Mouse (Mus musculus): ENCODE measurements at regions not wholly inside any gene's neighbourhood (a gene's known extent, or its start where the extent isn't known, plus 50 kb on each side); places are given as distances from the start of the nearest gene placed in this dataset.

- Histone ChIP-seq H3K79me3 (ENCODE audit: low read depth) (no peaks in the 10 kb centered on the region), H3K36me3 (ENCODE audit: control insufficient read depth, insufficient read depth) (no peaks in the 10 kb centered on the region), H3K79me2 (ENCODE audit: control insufficient read depth, insufficient read depth) (no peaks in the 10 kb centered on the region), H3K27me3 (ENCODE audit: control insufficient read depth, insufficient read depth, insufficient read length) (no peaks in the 10 kb centered on the region), H3ac (ENCODE audit: control insufficient read depth, insufficient read length, low read depth) (no peak overlapping the region), H3K4me3 (ENCODE audit: insufficient read depth, poor library complexity, severe bottlenecking) (no peak overlapping the region)
- TF ChIP-seq FOSL1 (IDR thresholded peaks at IDR 0.05; ENCODE audit: insufficient read depth, low read length, poor library complexity, severe bottlenecking) (no peak), CTCF (IDR thresholded peaks at IDR 0.05; ENCODE audit: control insufficient read depth, insufficient read depth, insufficient read length) (no peak), MYOD1 (IDR thresholded peaks at IDR 0.05; ENCODE audit: control insufficient read depth, insufficient read length, low read depth) (no peak), CEBPB (IDR thresholded peaks at IDR 0.05; ENCODE audit: low read depth) (no peak), USF1 (IDR thresholded peaks at IDR 0.05; ENCODE audit: low read depth) (no peak), MYOG (IDR thresholded peaks at IDR 0.05; ENCODE audit: control insufficient read depth, extremely low read depth, insufficient read length) (no peak), MAX (IDR thresholded peaks at IDR 0.05) (no peak)
Measured at GRCm38 (mm10) chr2:9348982-9349381, 532.1 kb upstream of the 4930412O13Rik start.

GRCm38 (mm10) chr2:9349994-9350393, 531.1 kb upstream of the 4930412O13Rik start:
- H3K79me3 ChIP-seq (ENCODE audit: low read depth), result no peaks in the 10 kb centered on the region
- no peak overlapping the region for H3K4me3 ChIP-seq (ENCODE audit: insufficient read depth, poor library complexity, severe bottlenecking)
- H3K79me2 ChIP-seq (ENCODE audit: control insufficient read depth, insufficient read depth), result no peaks in the 10 kb centered on the region
- no peak for TF ChIP-seq MYOG (IDR thresholded peaks at IDR 0.05; ENCODE audit: control insufficient read depth, extremely low read depth, insufficient read length)
- no peak for TF ChIP-seq USF1 (IDR thresholded peaks at IDR 0.05; ENCODE audit: low read depth)
- no peak for TF ChIP-seq MYOD1 (IDR thresholded peaks at IDR 0.05; ENCODE audit: control insufficient read depth, insufficient read length, low read depth)
- TF ChIP-seq CEBPB (IDR thresholded peaks at IDR 0.05; ENCODE audit: low read depth), result no peak
- no peak for TF ChIP-seq CTCF (IDR thresholded peaks at IDR 0.05; ENCODE audit: control insufficient read depth, insufficient read depth, insufficient read length)
- no peak for TF ChIP-seq MAX (IDR thresholded peaks at IDR 0.05)
- TF ChIP-seq FOSL1 (IDR thresholded peaks at IDR 0.05; ENCODE audit: insufficient read depth, low read length, poor library complexity, severe bottlenecking), result no peak
- H3K36me3 ChIP-seq (ENCODE audit: control insufficient read depth, insufficient read depth), result no peaks in the 10 kb centered on the region
- H3ac ChIP-seq (ENCODE audit: control insufficient read depth, insufficient read length, low read depth), result no peak overlapping the region
- no peaks in the 10 kb centered on the region for H3K27me3 ChIP-seq (ENCODE audit: control insufficient read depth, insufficient read depth, insufficient read length)

- TF ChIP-seq CTCF (IDR thresholded peaks at IDR 0.05; ENCODE audit: control insufficient read depth, insufficient read depth, insufficient read length) (no peak), CEBPB (IDR thresholded peaks at IDR 0.05; ENCODE audit: low read depth) (no peak)
- Histone ChIP-seq H3ac (ENCODE audit: control insufficient read depth, insufficient read length, low read depth) (no peak overlapping the region), H3K4me3 (ENCODE audit: insufficient read depth, poor library complexity, severe bottlenecking) (no peak overlapping the region), H3K27me3 (ENCODE audit: control insufficient read depth, insufficient read depth, insufficient read length) (no peaks in the 10 kb centered on the region), H3K36me3 (ENCODE audit: control insufficient read depth, insufficient read depth) (no peaks in the 10 kb centered on the region), H3K79me3 (ENCODE audit: low read depth) (no peaks in the 10 kb centered on the region), H3K79me2 (ENCODE audit: control insufficient read depth, insufficient read depth) (no peaks in the 10 kb centered on the region)
Measured at GRCm38 (mm10) chr2:9352190-9352589, 528.9 kb upstream of the 4930412O13Rik start.

- no peak for TF ChIP-seq CTCF (IDR thresholded peaks at IDR 0.05; ENCODE audit: control insufficient read depth, insufficient read depth, insufficient read length)
- no peak for TF ChIP-seq USF1 (IDR thresholded peaks at IDR 0.05; ENCODE audit: low read depth)
- TF ChIP-seq MAX (IDR thresholded peaks at IDR 0.05), result no peak
- no peak for TF ChIP-seq MYOD1 (IDR thresholded peaks at IDR 0.05; ENCODE audit: control insufficient read depth, insufficient read length, low read depth)
- TF ChIP-seq MYOG (IDR thresholded peaks at IDR 0.05; ENCODE audit: control insufficient read depth, extremely low read depth, insufficient read length), result no peak
- no peak for TF ChIP-seq FOSL1 (IDR thresholded peaks at IDR 0.05; ENCODE audit: insufficient read depth, low read length, poor library complexity, severe bottlenecking)
- no peak for TF ChIP-seq CEBPB (IDR thresholded peaks at IDR 0.05; ENCODE audit: low read depth)
- Histone ChIP-seq H3K79me3 (ENCODE audit: low read depth) (no peaks in the 10 kb centered on the region), H3K79me2 (ENCODE audit: control insufficient read depth, insufficient read depth) (no peaks in the 10 kb centered on the region), H3ac (ENCODE audit: control insufficient read depth, insufficient read length, low read depth) (no peak overlapping the region), H3K27me3 (ENCODE audit: control insufficient read depth, insufficient read depth, insufficient read length) (no peaks in the 10 kb centered on the region), H3K4me3 (ENCODE audit: insufficient read depth, poor library complexity, severe bottlenecking) (no peak overlapping the region), H3K36me3 (ENCODE audit: control insufficient read depth, insufficient read depth) (no peaks in the 10 kb centered on the region)
Measured at GRCm38 (mm10) chr2:9360020-9360419, 521.0 kb upstream of the 4930412O13Rik start.

- no peaks in the 10 kb centered on the region for H3K79me2 ChIP-seq (ENCODE audit: control insufficient read depth, insufficient read depth)
- H3K36me3 ChIP-seq (ENCODE audit: control insufficient read depth, insufficient read depth), result no peaks in the 10 kb centered on the region
- H3ac ChIP-seq (ENCODE audit: control insufficient read depth, insufficient read length, low read depth), result no peak overlapping the region
- no peak overlapping the region for H3K4me3 ChIP-seq (ENCODE audit: insufficient read depth, poor library complexity, severe bottlenecking)
- H3K79me3 ChIP-seq (ENCODE audit: low read depth), result no peaks in the 10 kb centered on the region
- no peaks in the 10 kb centered on the region for H3K27me3 ChIP-seq (ENCODE audit: control insufficient read depth, insufficient read depth, insufficient read length)
- TF ChIP-seq CEBPB (IDR thresholded peaks at IDR 0.05; ENCODE audit: low read depth), result no peak
- TF ChIP-seq FOSL1 (IDR thresholded peaks at IDR 0.05; ENCODE audit: insufficient read depth, low read length, poor library complexity, severe bottlenecking), result no peak
- TF ChIP-seq USF1 (IDR thresholded peaks at IDR 0.05; ENCODE audit: low read depth), result no peak
- no peak for TF ChIP-seq CTCF (IDR thresholded peaks at IDR 0.05; ENCODE audit: control insufficient read depth, insufficient read depth, insufficient read length)
- TF ChIP-seq MAX (IDR thresholded peaks at IDR 0.05), result no peak
- TF ChIP-seq MYOG (IDR thresholded peaks at IDR 0.05; ENCODE audit: control insufficient read depth, extremely low read depth, insufficient read length), result no peak
Measured at GRCm38 (mm10) chr2:9367801-9368584, 513.1 kb upstream of the 4930412O13Rik start.

GRCm38 (mm10) chr2:9369572-9369971, 511.5 kb upstream of the 4930412O13Rik start:
- Histone ChIP-seq H3K27me3 (ENCODE audit: control insufficient read depth, insufficient read depth, insufficient read length) (no peaks in the 10 kb centered on the region), H3K36me3 (ENCODE audit: control insufficient read depth, insufficient read depth) (no peaks in the 10 kb centered on the region), H3K79me2 (ENCODE audit: control insufficient read depth, insufficient read depth) (no peaks in the 10 kb centered on the region), H3K79me3 (ENCODE audit: low read depth) (no peaks in the 10 kb centered on the region), H3ac (ENCODE audit: control insufficient read depth, insufficient read length, low read depth) (no peak overlapping the region), H3K4me3 (ENCODE audit: insufficient read depth, poor library complexity, severe bottlenecking) (no peak overlapping the region)
- TF ChIP-seq CTCF (IDR thresholded peaks at IDR 0.05; ENCODE audit: control insufficient read depth, insufficient read depth, insufficient read length), result no peak
- TF ChIP-seq MAX (IDR thresholded peaks at IDR 0.05), result no peak
- no peak for TF ChIP-seq FOSL1 (IDR thresholded peaks at IDR 0.05; ENCODE audit: insufficient read depth, low read length, poor library complexity, severe bottlenecking)
- TF ChIP-seq CEBPB (IDR thresholded peaks at IDR 0.05; ENCODE audit: low read depth), result no peak
- TF ChIP-seq MYOG (IDR thresholded peaks at IDR 0.05; ENCODE audit: control insufficient read depth, extremely low read depth, insufficient read length), result no peak
- no peak for TF ChIP-seq MYOD1 (IDR thresholded peaks at IDR 0.05; ENCODE audit: control insufficient read depth, insufficient read length, low read depth)
- no peak for TF ChIP-seq USF1 (IDR thresholded peaks at IDR 0.05; ENCODE audit: low read depth)

Measured in C2C12 (cell line).